ENCODE assay signal across 8 mouse cellular contexts in genomic region chr10:23674633-23675515, GRCm38 (mm10).
DNase-seq lines count a peak whose midpoint lies in the region; ATAC-seq lines count a peak whose summit lies in the region.

No protein-coding gene starts in this region.

- peak; percentile 7 for DNase-seq in kidney, adult 18-20 months
- peak; percentile 15 for DNase-seq in layer of hippocampus, adult 9-11 months
- no peak for DNase-seq in urinary bladder, postnatal 25 days (ENCODE audit: low spot score)
- no peak for DNase-seq in kidney, adult 8-10 months

- peaks cover 6% of the 10 kb centered on the region for H3K4me1 ChIP-seq in kidney, embryonic 16.5 days (ENCODE audit: insufficient read depth, low read length)
- H3K4me1 ChIP-seq in forebrain, embryonic 12.5 days = peaks cover 22% of the 10 kb centered on the region
- H3K4me1 ChIP-seq in neural tube, embryonic 15.5 days = peaks cover 11% of the 10 kb centered on the region
- no peaks in the 10 kb centered on the region for H3K4me1 ChIP-seq in heart, embryonic 11.5 days (ENCODE audit: control insufficient read depth, insufficient read depth, low read length)

- no peak for ATAC-seq in kidney, embryonic 16.5 days (ENCODE audit: low FRiP score, low TSS enrichment)
- peak; percentile 91 for ATAC-seq in forebrain, embryonic 12.5 days (ENCODE audit: low FRiP score)
- peak; percentile 76 for ATAC-seq in neural tube, embryonic 15.5 days (ENCODE audit: low FRiP score)
- no peak for ATAC-seq in heart, embryonic 11.5 days (replicated peaks; ENCODE audit: insufficient number of reproducible peaks, low FRiP score, low TSS enrichment)

- no peak overlapping the region for H3K4me3 ChIP-seq in kidney, embryonic 16.5 days (ENCODE audit: low read length)
- H3K4me3 ChIP-seq in forebrain, embryonic 12.5 days (replicated peaks) = peak overlapping the region; percentile 10; the same call in 1 of the 2 replicates
- H3K4me3 ChIP-seq in neural tube, embryonic 15.5 days (replicated peaks) = no peak overlapping the region
- no peak overlapping the region for H3K4me3 ChIP-seq in heart, embryonic 11.5 days (ENCODE audit: low read depth, low read length)

- no peak overlapping the region for H3K4me2 ChIP-seq in kidney, embryonic 16.5 days (replicated peaks; ENCODE audit: low read depth, low read length)
- peak overlapping the region; percentile 37 for H3K4me2 ChIP-seq in forebrain, embryonic 12.5 days
- H3K4me2 ChIP-seq in neural tube, embryonic 15.5 days = peak overlapping the region; percentile 37
- H3K4me2 ChIP-seq in heart, embryonic 11.5 days = no peak overlapping the region

- no peaks in the 10 kb centered on the region for H3K9me3 ChIP-seq in kidney, embryonic 16.5 days (ENCODE audit: low read length)
- no peaks in the 10 kb centered on the region for H3K9me3 ChIP-seq in forebrain, embryonic 12.5 days
- H3K9me3 ChIP-seq in neural tube, embryonic 15.5 days (replicated peaks) = no peaks in the 10 kb centered on the region
- no peaks in the 10 kb centered on the region for H3K9me3 ChIP-seq in heart, embryonic 11.5 days (replicated peaks; ENCODE audit: control insufficient read depth, low read length)

- 51% methylated on average over 16 of the region's 16 CpGs for WGBS in kidney, embryonic 16.5 days
- WGBS in forebrain, embryonic 12.5 days = 10% methylated on average over 16 of the region's 16 CpGs
- 17% methylated on average over 16 of the region's 16 CpGs for WGBS in neural tube, embryonic 15.5 days
- WGBS in heart, embryonic 11.5 days (ENCODE audit: insufficient replicate concordance) = 75% methylated on average over 16 of the region's 16 CpGs

- H3K27ac ChIP-seq in kidney, embryonic 16.5 days (ENCODE audit: low read length) = no peak overlapping the region
- H3K27ac ChIP-seq in forebrain, embryonic 12.5 days = peak overlapping the region; percentile 94
- peak overlapping the region; percentile 45; the same call in 1 of the 2 replicates for H3K27ac ChIP-seq in neural tube, embryonic 15.5 days (replicated peaks)
- H3K27ac ChIP-seq in heart, embryonic 11.5 days (ENCODE audit: low read depth, low read length) = no peak overlapping the region

- H3K36me3 ChIP-seq in kidney, embryonic 16.5 days (ENCODE audit: insufficient read depth, low read length) = no peaks in the 10 kb centered on the region
- H3K36me3 ChIP-seq in forebrain, embryonic 12.5 days (replicated peaks) = no peaks in the 10 kb centered on the region
- no peaks in the 10 kb centered on the region for H3K36me3 ChIP-seq in neural tube, embryonic 15.5 days
- H3K36me3 ChIP-seq in heart, embryonic 11.5 days (ENCODE audit: control insufficient read depth, insufficient read depth, low read length) = no peaks in the 10 kb centered on the region

- H3K9ac ChIP-seq in kidney, embryonic 16.5 days (replicated peaks; ENCODE audit: low read length) = no peak overlapping the region
- H3K9ac ChIP-seq in forebrain, embryonic 12.5 days = no peak overlapping the region
- no peak overlapping the region for H3K9ac ChIP-seq in neural tube, embryonic 15.5 days (replicated peaks)
- no peak overlapping the region for H3K9ac ChIP-seq in heart, embryonic 11.5 days (ENCODE audit: low read depth, low read length)

- no peaks in the 10 kb centered on the region for H3K27me3 ChIP-seq in kidney, embryonic 16.5 days (ENCODE audit: insufficient read depth, low read length)
- H3K27me3 ChIP-seq in forebrain, embryonic 12.5 days = no peaks in the 10 kb centered on the region
- H3K27me3 ChIP-seq in neural tube, embryonic 15.5 days (replicated peaks) = no peaks in the 10 kb centered on the region
- H3K27me3 ChIP-seq in heart, embryonic 11.5 days (ENCODE audit: control insufficient read depth, insufficient read depth, low read length) = no peaks in the 10 kb centered on the region

Comparison
In these comparisons a context has a peak if more than half of its experiments do, and no peak if none do; other contexts are left out.
1. DNase-seq: peak in kidney, adult 18-20 months (single experiment) and layer of hippocampus, adult 9-11 months (single experiment); none in urinary bladder, postnatal 25 days (single experiment) and kidney, adult 8-10 months (0 of 2).
2. ATAC-seq: peak in forebrain, embryonic 12.5 days (single experiment) and neural tube, embryonic 15.5 days (single experiment); none in kidney, embryonic 16.5 days (single experiment) and heart, embryonic 11.5 days (single experiment).
3. H3K27ac ChIP-seq: peak in forebrain, embryonic 12.5 days (single experiment) and neural tube, embryonic 15.5 days (single experiment); none in kidney, embryonic 16.5 days (single experiment) and heart, embryonic 11.5 days (single experiment).
4. H3K4me2 ChIP-seq: peak in forebrain, embryonic 12.5 days (single experiment) and neural tube, embryonic 15.5 days (single experiment); none in kidney, embryonic 16.5 days (single experiment) and heart, embryonic 11.5 days (single experiment).